Mouse (Mus musculus) heart, embryonic 16.5 days (tissue): Measurements from ENCODE around the gene Pgf. TPM values are rescaled to one million over a fixed set of nuclear protein-coding genes. Genes with fewer than 3 reads are reported as not detected.

Experiments
- ATAC-seq: fragments of 200-750 bp; cut with Nextera tagmentation; replicated peaks from 2 replicates; pipeline ENCODE4 v1.8.0; 2017; ENCODE audit warnings: moderate number of reproducible peaks; ENCODE audit not compliant: insufficient read depth, low FRiP score; ENCODE audit errors: extremely low read depth
- H3K27ac ChIP-seq: fragments of 300-500 bp; sonication (generic); 2 replicates; pipeline ENCODE4 v1.5.1; 2014; ENCODE audit warnings: mild to moderate bottlenecking, low read length, control low read depth, moderate library complexity
- H3K27me3 ChIP-seq: fragments of 300-500 bp; sonication (generic); 2 replicates; pipeline ENCODE4 v1.6.1; 2014; ENCODE audit warnings: low read length, mixed read lengths; ENCODE audit not compliant: control insufficient read depth, insufficient read depth
- H3K36me3 ChIP-seq: fragments of 300-500 bp; sonication (generic); 2 replicates; pipeline ENCODE4 v1.6.1; 2014; ENCODE audit not compliant: control insufficient read depth, insufficient read depth
- H3K4me1 ChIP-seq: fragments of 300-500 bp; sonication (generic); 2 replicates; pipeline ENCODE4 v1.6.1; 2014; ENCODE audit warnings: low read length, mixed read lengths; ENCODE audit not compliant: control insufficient read depth, insufficient read depth
- H3K4me2 ChIP-seq: fragments of 300-500 bp; sonication (generic); 2 replicates; pipeline ENCODE4 v1.6.1; 2014; ENCODE audit warnings: low read depth, mild to moderate bottlenecking, control low read depth, low read length
- H3K4me3 ChIP-seq: fragments of 300-500 bp; sonication (generic); 2 replicates; pipeline ENCODE4 v1.5.1; 2014; ENCODE audit warnings: mild to moderate bottlenecking, control low read depth, low read length
- H3K9ac ChIP-seq: fragments of 300-500 bp; sonication (generic); 2 replicates; pipeline ENCODE4 v1.6.1; 2014; ENCODE audit warnings: low read length, control low read depth
- H3K9me3 ChIP-seq: fragments of 300-500 bp; sonication (generic); replicated peaks from 2 replicates; pipeline ENCODE4 v1.6.1; 2016; ENCODE audit warnings: low read length; ENCODE audit not compliant: control insufficient read depth
- WGBS: fragments of 180-500 bp; shearing (Covaris S2); extraction: QIAGEN DNeasy Blood & Tissue Kit; methylation state at CpG from one replicate; pipeline ENCODE4 v1.1.7; 2014; 5-methylcytosine and 5-hydroxymethylcytosine counted together
- polyA plus RNA-seq: library from polyadenylated mRNA; unstranded; fragments of >200 nt; fragmentation: Nextera tagmentation; extraction: Ambion mirVana; gene quantifications from 2 replicates; pipeline ENCODE4 v1.2.1, GENCODE M21; 2015

The Pgf gene
- polyA plus RNA-seq, 1 experiment from 2014 or later, result 9.2 TPM

- 0 out of 2 replicates have a peak, but pooled peaks cover 1% of the 10 kb centered on the region for H3K4me1 ChIP-seq
- no peak overlapping the region for H3K4me3 ChIP-seq
- H3K27me3 ChIP-seq, result no peaks in the 10 kb centered on the region; the same call in 1 of the 2 replicates
- no peak overlapping the region for H3K9ac ChIP-seq
- peaks cover 3% of the 10 kb centered on the region; the same call in 1 of the 2 replicates for H3K9me3 ChIP-seq
- ATAC-seq, result 0 out of 2 replicates have a peak, but pooled peaks have one; percentile 10
- H3K27ac ChIP-seq, result no peak overlapping the region
- no peaks in the 10 kb centered on the region for H3K36me3 ChIP-seq
- 29% methylated on average over 6 of the region's 6 CpGs for WGBS
- no peak overlapping the region for H3K4me2 ChIP-seq
Measured at GRCm38 (mm10) chr12:85156324-85156723, 21.3 kb downstream of the Pgf start.

- Histone ChIP-seq H3K4me3 (no peak overlapping the region), H3K4me1 (peaks cover 10% of the 10 kb centered on the region), H3K9me3 (peaks cover 3% of the 10 kb centered on the region; the same call in 1 of the 2 replicates), H3K36me3 (no peaks in the 10 kb centered on the region), H3K9ac (no peak overlapping the region), H3K27ac (no peak overlapping the region), H3K4me2 (no peak overlapping the region), H3K27me3 (no peaks in the 10 kb centered on the region; the same call in 1 of the 2 replicates)
- 73% methylated on average over 3 of the region's 3 CpGs for WGBS
- ATAC-seq, result no peak
Measured at GRCm38 (mm10) chr12:85153011-85153410, 24.6 kb downstream of the Pgf start.

GRCm38 (mm10) chr12:85151002-85151774 lies 26.4 kb downstream of the Pgf start, which contains the start of gene Rps6kl1:
TSS of gene Rps6kl1 (minus strand) at chr12:85151264.
- H3K9me3 ChIP-seq, result peaks cover 3% of the 10 kb centered on the region; the same call in 1 of the 2 replicates
- H3K36me3 ChIP-seq, result no peaks in the 10 kb centered on the region
- peak within 1 kb of the TSS; percentile 62 for H3K4me2 ChIP-seq
- H3K9ac ChIP-seq, result peak within 1 kb of the TSS; percentile 30; the same call in 1 of the 2 replicates
- peak within 1 kb of the TSS; percentile 41 for H3K4me3 ChIP-seq
- peaks cover 16% of the 10 kb centered on the region for H3K4me1 ChIP-seq
- peak; percentile 71; the same call in 1 of the 2 replicates for ATAC-seq
- no peaks in the 10 kb centered on the region; the same call in 1 of the 2 replicates for H3K27me3 ChIP-seq
- 17% methylated on average over 28 of the region's 28 CpGs for WGBS
- no peak within 1 kb of the TSS for H3K27ac ChIP-seq

GRCm38 (mm10) chr12:85150321-85151001 lies 27.1 kb downstream of the Pgf start:
- Histone ChIP-seq H3K4me2 (peak overlapping the region; percentile 62), H3K9ac (peak overlapping the region; percentile 30; the same call in 1 of the 2 replicates), H3K36me3 (no peaks in the 10 kb centered on the region), H3K9me3 (peaks cover 3% of the 10 kb centered on the region; the same call in 1 of the 2 replicates), H3K27me3 (no peaks in the 10 kb centered on the region; the same call in 1 of the 2 replicates), H3K4me1 (peaks cover 17% of the 10 kb centered on the region), H3K27ac (no peak overlapping the region), H3K4me3 (peak overlapping the region; percentile 41)
- no peak for ATAC-seq
- 12% methylated on average over 20 of the region's 20 CpGs for WGBS

- no peak overlapping the region for H3K4me3 ChIP-seq
- H3K4me1 ChIP-seq, result peaks cover 19% of the 10 kb centered on the region
- H3K27ac ChIP-seq, result no peak overlapping the region
- no peaks in the 10 kb centered on the region; the same call in 1 of the 2 replicates for H3K27me3 ChIP-seq
- H3K9ac ChIP-seq, result no peak overlapping the region
- no peaks in the 10 kb centered on the region for H3K36me3 ChIP-seq
- no peaks in the 10 kb centered on the region for H3K9me3 ChIP-seq
- no peak for ATAC-seq
- no peak overlapping the region for H3K4me2 ChIP-seq
- 73% methylated on average over 9 of the region's 9 CpGs for WGBS
Measured at GRCm38 (mm10) chr12:85146881-85147280, 30.7 kb downstream of the Pgf start.

GRCm38 (mm10) chr12:85146355-85146754 lies 31.2 kb downstream of the Pgf start:
- H3K4me2 ChIP-seq, result no peak overlapping the region
- no peak overlapping the region for H3K27ac ChIP-seq
- no peaks in the 10 kb centered on the region for H3K9me3 ChIP-seq
- no peak overlapping the region for H3K4me3 ChIP-seq
- no peaks in the 10 kb centered on the region; the same call in 1 of the 2 replicates for H3K27me3 ChIP-seq
- H3K36me3 ChIP-seq, result no peaks in the 10 kb centered on the region
- WGBS, result 31% methylated on average over 9 of the region's 11 CpGs
- H3K9ac ChIP-seq, result no peak overlapping the region
- ATAC-seq, result 0 out of 2 replicates have a peak, but pooled peaks have one; percentile 12
- H3K4me1 ChIP-seq, result peaks cover 18% of the 10 kb centered on the region

GRCm38 (mm10) chr12:85145630-85146029 lies 32.0 kb downstream of the Pgf start:
- WGBS, result 53% methylated on average over 9 of the region's 9 CpGs
- no peak overlapping the region for H3K4me3 ChIP-seq
- ATAC-seq, result peak; percentile 50; the same call in 1 of the 2 replicates
- H3K4me2 ChIP-seq, result no peak overlapping the region
- H3K27me3 ChIP-seq, result no peaks in the 10 kb centered on the region
- H3K36me3 ChIP-seq, result no peaks in the 10 kb centered on the region
- H3K9me3 ChIP-seq, result no peaks in the 10 kb centered on the region
- H3K4me1 ChIP-seq, result peaks cover 11% of the 10 kb centered on the region
- no peak overlapping the region for H3K27ac ChIP-seq
- no peak overlapping the region for H3K9ac ChIP-seq

GRCm38 (mm10) chr12:85144821-85145220 lies 32.8 kb downstream of the Pgf start:
- Histone ChIP-seq H3K36me3 (no peaks in the 10 kb centered on the region), H3K4me3 (no peak overlapping the region), H3K9me3 (no peaks in the 10 kb centered on the region), H3K9ac (no peak overlapping the region), H3K27me3 (0 out of 2 replicates have a peak, but pooled peaks cover 3% of the 10 kb centered on the region), H3K4me2 (no peak overlapping the region), H3K4me1 (peaks cover 12% of the 10 kb centered on the region; the same call in 1 of the 2 replicates), H3K27ac (no peak overlapping the region)
- ATAC-seq, result no peak
- whole genome bisulfite sequencing, result 95% methylated on average over 4 of the region's 4 CpGs
